In genomic region chr2:119167866-119168256, GRCm38 (mm10) we compare ENCODE assay signal across 8 mouse cellular contexts. TPM values are rescaled to one million over a fixed set of nuclear protein-coding genes. Genes with fewer than 3 reads are reported as not detected.
DNase-seq lines count a peak whose midpoint lies in the region; ATAC-seq lines count a peak whose summit lies in the region.

No protein-coding gene starts in this region.

- peaks cover 13% of the 10 kb centered on the region; the same call in 1 of the 2 replicates for H3K27me3 ChIP-seq in heart, embryonic 14.5 days (ENCODE audit: control insufficient read depth, insufficient read depth, low read length)
- H3K27me3 ChIP-seq in hindbrain, embryonic 12.5 days, result peaks cover 53% of the 10 kb centered on the region
- peaks cover 54% of the 10 kb centered on the region for H3K27me3 ChIP-seq in midbrain, embryonic 13.5 days

- no peaks in the 10 kb centered on the region for H3K36me3 ChIP-seq in heart, embryonic 14.5 days (ENCODE audit: control insufficient read depth, insufficient read depth, low read length)
- no peaks in the 10 kb centered on the region for H3K36me3 ChIP-seq in hindbrain, embryonic 12.5 days
- H3K36me3 ChIP-seq in midbrain, embryonic 13.5 days, result no peaks in the 10 kb centered on the region

- intact Hi-C loops in heart, postnatal 14 days (cut with DNase I), result no loop called here
- intact Hi-C loops in left cerebral cortex, postnatal 4 days (cut with DNase I), result no loop called here

- ATAC-seq in heart, embryonic 14.5 days (ENCODE audit: insufficient number of reproducible peaks, insufficient read depth, low FRiP score, low read depth), result no peak
- ATAC-seq in hindbrain, embryonic 12.5 days (ENCODE audit: low FRiP score), result peak; percentile 14
- peak; percentile 54 for ATAC-seq in midbrain, embryonic 13.5 days
- ATAC-seq in frontal cortex, adult (ENCODE audit: low TSS enrichment), result no peak

- H3K4me3 ChIP-seq in heart, embryonic 14.5 days (ENCODE audit: control insufficient read depth in 1 of 2, insufficient read depth in 1 of 2, low read depth in 1 of 2, low read length in 2 of 2), result peak overlapping the region; percentile 49 to 55
- H3K4me3 ChIP-seq in hindbrain, embryonic 12.5 days, result peak overlapping the region; percentile 44
- H3K4me3 ChIP-seq in midbrain, embryonic 13.5 days (replicated peaks), result peak overlapping the region; percentile 54

- H3K9ac ChIP-seq in heart, embryonic 14.5 days (ENCODE audit: low read length), result peak overlapping the region; percentile 67
- H3K9ac ChIP-seq in hindbrain, embryonic 12.5 days, result peak overlapping the region; percentile 33; the same call in 1 of the 2 replicates
- H3K9ac ChIP-seq in midbrain, embryonic 13.5 days (replicated peaks), result peak overlapping the region; percentile 62

- no peak for DNase-seq in heart, postnatal 14 days
- peak; percentile 36 for DNase-seq in NIH3T3 (ENCODE audit: low read depth)
- DNase-seq in left cerebral cortex, postnatal 4 days, result no peak
- no peak for DNase-seq in gastrocnemius, adult 8-10 months (ENCODE audit: low spot score in 2 of 2)

- peaks cover 15% of the 10 kb centered on the region in 2 experiments for H3K4me1 ChIP-seq in heart, embryonic 14.5 days (ENCODE audit: control insufficient read depth in 2 of 2, insufficient read depth in 2 of 2, low read length in 2 of 2)
- peaks cover 29% of the 10 kb centered on the region for H3K4me1 ChIP-seq in hindbrain, embryonic 12.5 days
- peaks cover 26% of the 10 kb centered on the region for H3K4me1 ChIP-seq in midbrain, embryonic 13.5 days (replicated peaks)

- no peak overlapping the region for H3K27ac ChIP-seq in heart, embryonic 14.5 days (replicated peaks in 1 of 2; ENCODE audit: control insufficient read depth in 1 of 2, insufficient read depth in 1 of 2, low read depth in 2 of 2, low read length in 2 of 2)
- no peak overlapping the region for H3K27ac ChIP-seq in hindbrain, embryonic 12.5 days
- no peak overlapping the region for H3K27ac ChIP-seq in midbrain, embryonic 13.5 days

- H3K4me2 ChIP-seq in heart, embryonic 14.5 days (ENCODE audit: low read length), result peak overlapping the region; percentile 100
- peak overlapping the region; percentile 96 for H3K4me2 ChIP-seq in hindbrain, embryonic 12.5 days (replicated peaks)
- peak overlapping the region; percentile 99 for H3K4me2 ChIP-seq in midbrain, embryonic 13.5 days (replicated peaks)

- 0 out of 2 replicates have a peak, but pooled peaks cover 3% of the 10 kb centered on the region for H3K9me3 ChIP-seq in heart, embryonic 14.5 days (ENCODE audit: control insufficient read depth, low read length)
- H3K9me3 ChIP-seq in hindbrain, embryonic 12.5 days (replicated peaks), result no peaks in the 10 kb centered on the region
- H3K9me3 ChIP-seq in midbrain, embryonic 13.5 days, result no peaks in the 10 kb centered on the region

- WGBS in heart, embryonic 14.5 days, result 3% methylated on average over 26 of the region's 26 CpGs
- WGBS in hindbrain, embryonic 12.5 days, result 2% methylated on average over 26 of the region's 26 CpGs
- 2% methylated on average over 26 of the region's 26 CpGs for WGBS in midbrain, embryonic 13.5 days

RNA-seq across cellular contexts. Expression of gene Gchfr, which starts 0.3 kb away (rescaled TPM):
- 7.2 and 9.4 TPM in 2 replicates for polyA plus RNA-seq in heart, embryonic 14.5 days (2014; fragmentation: Nextera tagmentation; extraction: Ambion mirVana)
- 1 to 10 TPM; 1.3 to 2.2 TPM for total RNA-seq in heart, postnatal 14 days (2021)
- polyA plus RNA-seq in hindbrain, embryonic 12.5 days (2016; fragmentation: Nextera tagmentation; extraction: Ambion mirVana), result 8.3 and 11.7 TPM in 2 replicates
- polyA plus RNA-seq in midbrain, embryonic 13.5 days (2015; fragmentation: Nextera tagmentation; extraction: Ambion mirVana), result 4.4 and 15.5 TPM in 2 replicates
- total RNA-seq in left cerebral cortex, postnatal 4 days (2021), result not detected
- total RNA-seq in gastrocnemius, adult 8-10 months (2022), result not detected

RNA-seq across cellular contexts. Expression of gene Gm14137, which starts 6.4 kb away (rescaled TPM):
- 0.24 and 0.27 TPM in 2 replicates for polyA plus RNA-seq in heart, embryonic 14.5 days (2014; fragmentation: Nextera tagmentation; extraction: Ambion mirVana)
- total RNA-seq in heart, postnatal 14 days (2021), result not detected
- 0.96 and 1.1 TPM in 2 replicates for polyA plus RNA-seq in hindbrain, embryonic 12.5 days (2016; fragmentation: Nextera tagmentation; extraction: Ambion mirVana)
- 1.1 and 1.2 TPM in 2 replicates for polyA plus RNA-seq in midbrain, embryonic 13.5 days (2015; fragmentation: Nextera tagmentation; extraction: Ambion mirVana)
- not detected for total RNA-seq in left cerebral cortex, postnatal 4 days (2021)
- not detected for total RNA-seq in gastrocnemius, adult 8-10 months (2022)

RNA-seq across cellular contexts. Expression of gene Rmdn3, which starts 11.0 kb away (rescaled TPM):
- polyA plus RNA-seq in heart, embryonic 14.5 days (2014; fragmentation: Nextera tagmentation; extraction: Ambion mirVana), result 19.4 and 23.7 TPM in 2 replicates
- 10 to 100 TPM; 18.6 to 20.9 TPM for total RNA-seq in heart, postnatal 14 days (2021)
- polyA plus RNA-seq in hindbrain, embryonic 12.5 days (2016; fragmentation: Nextera tagmentation; extraction: Ambion mirVana), result 45.5 and 45.9 TPM in 2 replicates
- polyA plus RNA-seq in midbrain, embryonic 13.5 days (2015; fragmentation: Nextera tagmentation; extraction: Ambion mirVana), result 41.0 and 44.3 TPM in 2 replicates
- 10 to 100 TPM; 38.4 to 44.5 TPM for total RNA-seq in left cerebral cortex, postnatal 4 days (2021)
- 1 to 10 TPM; 3.2 to 6.7 (median 4.8) TPM for total RNA-seq in gastrocnemius, adult 8-10 months (2022)

RNA-seq across cellular contexts. Expression of gene Zfyve19, which starts 40.6 kb away (rescaled TPM):
- polyA plus RNA-seq in heart, embryonic 14.5 days (2014; fragmentation: Nextera tagmentation; extraction: Ambion mirVana), result 28.3 and 32.4 TPM in 2 replicates
- total RNA-seq in heart, postnatal 14 days (2021), result 10 to 100 TPM; 15.7 TPM
- polyA plus RNA-seq in hindbrain, embryonic 12.5 days (2016; fragmentation: Nextera tagmentation; extraction: Ambion mirVana), result 46.9 and 53.3 TPM in 2 replicates
- polyA plus RNA-seq in midbrain, embryonic 13.5 days (2015; fragmentation: Nextera tagmentation; extraction: Ambion mirVana), result 56.7 and 59.1 TPM in 2 replicates
- 10 to 100 TPM; 51.3 to 52.0 TPM for total RNA-seq in left cerebral cortex, postnatal 4 days (2021)
- 10 to 100 TPM in 3 of 4 experiments, 1 to 10 TPM in 1; 9.1 to 15.3 (median 11.8) TPM for total RNA-seq in gastrocnemius, adult 8-10 months (2022)

RNA-seq across cellular contexts. Expression of gene Dnajc17, which starts 40.7 kb away (rescaled TPM):
- 10.8 and 12.9 TPM in 2 replicates for polyA plus RNA-seq in heart, embryonic 14.5 days (2014; fragmentation: Nextera tagmentation; extraction: Ambion mirVana)
- total RNA-seq in heart, postnatal 14 days (2021), result 10 to 100 TPM in 1 of 2 experiments, 1 to 10 TPM in 1; 9.3 to 10.0 TPM
- 22.6 and 23.3 TPM in 2 replicates for polyA plus RNA-seq in hindbrain, embryonic 12.5 days (2016; fragmentation: Nextera tagmentation; extraction: Ambion mirVana)
- 24.0 and 24.3 TPM in 2 replicates for polyA plus RNA-seq in midbrain, embryonic 13.5 days (2015; fragmentation: Nextera tagmentation; extraction: Ambion mirVana)
- total RNA-seq in left cerebral cortex, postnatal 4 days (2021), result 10 to 100 TPM; 25.0 to 25.1 TPM
- total RNA-seq in gastrocnemius, adult 8-10 months (2022), result 1 to 10 TPM; 7.5 to 8.5 (median 8.0) TPM

Comparison
In these comparisons a context has a peak if more than half of its experiments do, and no peak if none do; other contexts are left out.
1. ATAC-seq: peak in hindbrain, embryonic 12.5 days (single experiment) and midbrain, embryonic 13.5 days (single experiment); none in heart, embryonic 14.5 days (single experiment) and frontal cortex, adult (single experiment).
2. Peak in every context shown above with its lines, with median percentiles within 50 percentile points of each other: H3K4me2 ChIP-seq, H3K4me3 ChIP-seq and H3K9ac ChIP-seq.